Mouse (Mus musculus): ENCODE results near the gene Calm3. TPM values are rescaled to one million over a fixed set of nuclear protein-coding genes. Genes with fewer than 3 reads are reported as not detected.

The Calm3 gene
- 305 and 325 TPM in 2 replicates for polyA plus RNA-seq (2012; rRNA removed)

GRCm38 (mm10) chr7:16924037-16924834, at the start of gene Calm3:
Gene Calm3, minus strand, starts transcription at chr7:16924114.
- peak; percentile 100 for DNase-seq
- TF ChIP-seq CTCF (conservative IDR thresholded peaks at IDR 0.05; ENCODE audit: insufficient read depth, insufficient read length, low read depth, low read length) (0 out of 2 replicates have a peak, but pooled peaks have one; percentile 1), POLR2A (IDR thresholded peaks at IDR 0.05; ENCODE audit: low read depth, low read length) (peak; percentile 22)
- Histone ChIP-seq H3K4me3 (ENCODE audit: insufficient read depth, low read depth, low read length) (peak within 1 kb of the TSS; percentile 85), H3K27me3 (replicated peaks; ENCODE audit: control insufficient read depth, insufficient read depth, low read length) (no peaks in the 10 kb centered on the region), H3K4me1 (ENCODE audit: control insufficient read depth, insufficient read depth, low read length) (peaks cover 14% of the 10 kb centered on the region), H3K27ac (ENCODE audit: insufficient read depth, low read depth, low read length) (peak within 1 kb of the TSS; percentile 100), H3K36me3 (ENCODE audit: control insufficient read depth, insufficient read depth, low read length) (no peaks in the 10 kb centered on the region)
- WGBS = 2% methylated on average over 64 of the region's 64 CpGs

DNA sequence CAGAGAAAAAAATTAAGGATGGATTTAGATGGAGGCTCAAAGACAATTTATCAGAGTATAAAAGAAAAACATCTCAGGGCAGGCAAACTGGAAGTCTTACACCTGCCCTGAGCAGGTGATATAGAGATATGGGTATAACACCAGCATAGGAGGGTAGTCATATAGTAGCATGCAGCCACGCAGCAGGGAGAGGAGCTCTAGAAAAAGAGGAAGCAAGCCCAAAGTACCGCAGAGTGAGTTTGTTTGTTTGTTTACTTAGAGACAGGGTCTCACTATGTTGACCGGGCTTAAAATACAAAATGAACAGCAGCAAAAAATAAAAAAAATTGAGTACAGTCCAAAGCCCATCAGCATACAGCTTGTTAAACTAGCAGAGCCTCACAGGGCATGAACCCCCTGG, 47.2 kb upstream of the Calm3 start:
- no peak overlapping the region for H3K27ac ChIP-seq (ENCODE audit: insufficient read depth, low read depth, low read length)
- DNase-seq = no peak
- 83% methylated on average over 3 of the region's 3 CpGs for WGBS

DNA sequence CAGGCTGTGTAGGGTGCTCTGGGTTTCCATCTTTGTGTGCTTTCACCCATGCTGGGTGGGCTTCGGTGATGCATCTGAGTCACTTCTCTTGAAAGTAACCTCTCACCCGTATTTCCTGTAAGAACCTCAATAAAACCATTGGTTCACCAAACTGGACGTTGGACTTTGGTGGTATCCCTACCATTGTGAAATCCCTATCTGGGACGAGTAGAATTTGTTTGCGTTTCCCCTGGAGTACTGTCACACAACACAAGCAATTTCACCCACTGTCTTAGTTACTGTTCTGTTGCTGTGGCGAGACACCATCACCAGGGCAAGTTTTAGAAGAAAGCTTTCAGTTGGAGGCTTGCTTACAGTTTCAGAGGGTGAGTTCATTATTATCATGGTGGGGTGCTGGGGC, 44.5 kb upstream of the Calm3 start:
- 84% methylated on average over 6 of the region's 6 CpGs for WGBS
- no peak for DNase-seq
- no peak for TF ChIP-seq POLR2A (IDR thresholded peaks at IDR 0.05; ENCODE audit: low read depth, low read length)
- Histone ChIP-seq H3K36me3 (ENCODE audit: control insufficient read depth, insufficient read depth, low read length) (no peaks in the 10 kb centered on the region), H3K27me3 (replicated peaks; ENCODE audit: control insufficient read depth, insufficient read depth, low read length) (no peaks in the 10 kb centered on the region), H3K4me1 (ENCODE audit: control insufficient read depth, insufficient read depth, low read length) (no peaks in the 10 kb centered on the region), H3K27ac (ENCODE audit: insufficient read depth, low read depth, low read length) (no peak overlapping the region), H3K4me3 (ENCODE audit: insufficient read depth, low read depth, low read length) (no peak overlapping the region)

More for the DNA sequence above, 47.2 kb upstream of the Calm3 start:
- Histone ChIP-seq H3K4me1 (ENCODE audit: control insufficient read depth, insufficient read depth, low read length) (no peaks in the 10 kb centered on the region), H3K27me3 (replicated peaks; ENCODE audit: control insufficient read depth, insufficient read depth, low read length) (no peaks in the 10 kb centered on the region), H3K36me3 (ENCODE audit: control insufficient read depth, insufficient read depth, low read length) (no peaks in the 10 kb centered on the region), H3K4me3 (ENCODE audit: insufficient read depth, low read depth, low read length) (no peak overlapping the region)
- no peak for TF ChIP-seq CTCF (conservative IDR thresholded peaks at IDR 0.05; ENCODE audit: insufficient read depth, insufficient read length, low read depth, low read length)
- TF ChIP-seq POLR2A (IDR thresholded peaks at IDR 0.05; ENCODE audit: low read depth, low read length) = no peak

DNA sequence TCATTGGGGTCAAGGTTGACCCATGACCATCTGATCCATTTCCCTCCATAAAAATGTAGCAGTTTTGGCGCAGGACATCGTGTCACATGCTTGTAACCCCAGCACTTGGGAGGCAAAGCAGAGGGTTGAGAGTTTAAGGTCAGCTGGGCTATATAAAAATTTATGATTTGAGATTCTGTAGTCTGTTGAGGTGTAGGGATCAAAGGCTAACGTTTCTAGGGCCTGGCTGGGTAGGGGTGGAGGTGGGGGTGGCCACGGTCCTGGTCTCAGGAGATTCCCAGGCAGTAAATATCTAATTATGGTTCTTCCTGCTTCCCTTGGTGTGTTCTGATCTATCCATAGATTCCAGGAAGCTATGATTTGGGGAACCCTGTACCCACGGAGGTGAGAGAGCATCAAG, 37.8 kb upstream of the Calm3 start:
- Histone ChIP-seq H3K36me3 (ENCODE audit: control insufficient read depth, insufficient read depth, low read length) (no peaks in the 10 kb centered on the region), H3K27ac (ENCODE audit: insufficient read depth, low read depth, low read length) (no peak overlapping the region), H3K4me3 (ENCODE audit: insufficient read depth, low read depth, low read length) (no peak overlapping the region), H3K27me3 (replicated peaks; ENCODE audit: control insufficient read depth, insufficient read depth, low read length) (no peaks in the 10 kb centered on the region), H3K4me1 (ENCODE audit: control insufficient read depth, insufficient read depth, low read length) (no peaks in the 10 kb centered on the region)
- WGBS = 66% methylated on average over 5 of the region's 5 CpGs
- no peak for TF ChIP-seq CTCF (conservative IDR thresholded peaks at IDR 0.05; ENCODE audit: insufficient read depth, insufficient read length, low read depth, low read length)
- no peak for TF ChIP-seq POLR2A (IDR thresholded peaks at IDR 0.05; ENCODE audit: low read depth, low read length)
- DNase-seq = no peak

DNA sequence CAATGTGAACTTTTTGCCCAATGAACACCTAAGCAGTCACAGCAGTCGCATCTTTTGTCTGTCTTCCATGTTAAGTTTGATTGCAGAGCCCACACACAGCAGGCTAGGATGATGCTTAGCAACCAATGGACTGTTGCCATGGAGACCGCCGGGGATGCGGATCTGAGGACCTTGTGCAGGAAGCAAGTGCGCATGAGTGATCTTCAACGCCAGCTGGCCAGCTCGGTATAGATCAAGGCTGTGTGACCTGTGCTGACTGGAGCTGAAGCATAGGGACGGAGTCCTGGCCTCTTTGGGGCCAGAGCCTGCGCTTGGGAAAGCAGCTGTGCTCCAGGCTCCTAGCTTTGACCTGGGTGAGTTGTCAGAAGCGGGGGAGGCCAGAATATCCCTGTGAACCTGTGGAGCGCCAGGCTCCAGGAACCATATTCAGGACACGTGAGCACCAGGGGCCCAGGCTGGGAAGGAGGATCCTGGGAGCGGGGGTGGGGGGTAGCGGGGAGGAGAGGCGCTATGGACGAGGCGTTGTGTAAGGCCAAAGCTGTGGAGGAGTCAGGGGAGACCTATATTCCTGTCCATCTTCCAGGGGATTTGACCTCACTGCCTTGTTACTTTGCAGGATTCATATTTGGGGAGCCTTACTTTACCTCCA, 35.7 kb upstream of the Calm3 start, which contains the start of gene Pnmal1:
Pnmal1 (plus strand) TSS at position 141 of the 649 bp plus-strand sequence.
- Histone ChIP-seq H3K4me3 (ENCODE audit: insufficient read depth, low read depth, low read length) (no peak within 1 kb of the TSS), H3K27me3 (replicated peaks; ENCODE audit: control insufficient read depth, insufficient read depth, low read length) (no peaks in the 10 kb centered on the region), H3K27ac (ENCODE audit: insufficient read depth, low read depth, low read length) (no peak within 1 kb of the TSS), H3K36me3 (ENCODE audit: control insufficient read depth, insufficient read depth, low read length) (no peaks in the 10 kb centered on the region), H3K4me1 (ENCODE audit: control insufficient read depth, insufficient read depth, low read length) (no peaks in the 10 kb centered on the region)
- WGBS = 13% methylated on average over 17 of the region's 17 CpGs
- TF ChIP-seq CTCF (conservative IDR thresholded peaks at IDR 0.05; ENCODE audit: insufficient read depth, insufficient read length, low read depth, low read length) = no peak
- TF ChIP-seq POLR2A (IDR thresholded peaks at IDR 0.05; ENCODE audit: low read depth, low read length) = no peak
- DNase-seq = no peak

DNA sequence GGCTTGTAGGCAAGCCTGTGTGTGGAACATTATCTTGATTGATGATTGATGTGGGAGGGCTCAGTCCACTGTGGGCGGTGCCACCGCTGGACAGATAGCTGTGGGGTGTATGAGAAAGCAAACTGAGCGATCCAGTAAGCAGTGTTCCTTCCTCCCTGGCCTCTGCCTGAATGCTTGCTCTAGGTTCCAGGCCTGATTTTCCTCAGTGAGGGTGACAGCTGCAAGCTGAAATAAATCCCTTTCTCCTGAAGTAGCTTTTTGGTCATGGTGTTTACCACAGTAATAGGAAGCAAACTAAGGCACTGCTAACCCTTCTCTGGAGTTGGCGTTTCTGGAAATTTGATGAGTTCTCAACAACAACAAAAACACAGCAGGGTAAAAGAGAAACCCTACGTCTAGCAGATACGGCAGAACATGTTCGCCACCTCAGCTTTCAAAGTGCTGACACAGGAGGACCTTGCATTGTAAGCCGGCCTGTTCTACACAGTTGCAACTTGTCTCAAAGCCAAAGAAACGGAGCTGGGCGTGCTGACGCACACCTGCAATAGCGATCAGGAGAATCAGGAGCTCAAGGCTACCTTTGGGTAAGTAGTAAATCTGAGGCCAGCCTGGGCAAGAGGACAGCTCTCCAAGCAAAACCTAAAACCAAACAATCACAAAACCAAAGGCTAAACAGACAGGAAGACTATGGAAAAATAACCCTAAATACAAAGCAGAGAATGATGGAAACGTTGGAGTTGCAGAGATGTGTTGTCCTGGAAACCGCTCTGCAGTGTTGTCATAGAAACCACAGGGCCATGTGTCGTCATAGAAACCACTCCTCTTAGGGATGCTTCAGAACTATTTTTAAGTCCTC, 32.7 kb upstream of the Calm3 start:
- DNase-seq = no peak
- 55% methylated on average over 15 of the region's 15 CpGs for WGBS
- TF ChIP-seq CTCF (conservative IDR thresholded peaks at IDR 0.05; ENCODE audit: insufficient read depth, insufficient read length, low read depth, low read length) = no peak
- no peak for TF ChIP-seq POLR2A (IDR thresholded peaks at IDR 0.05; ENCODE audit: low read depth, low read length)
- H3K4me3 ChIP-seq (ENCODE audit: insufficient read depth, low read depth, low read length) = no peak overlapping the region
- no peaks in the 10 kb centered on the region for H3K4me1 ChIP-seq (ENCODE audit: control insufficient read depth, insufficient read depth, low read length)
- H3K27me3 ChIP-seq (replicated peaks; ENCODE audit: control insufficient read depth, insufficient read depth, low read length) = no peaks in the 10 kb centered on the region
- no peaks in the 10 kb centered on the region for H3K36me3 ChIP-seq (ENCODE audit: control insufficient read depth, insufficient read depth, low read length)
- H3K27ac ChIP-seq (ENCODE audit: insufficient read depth, low read depth, low read length) = no peak overlapping the region
